Mouse (Mus musculus): ENCODE results near the gene Slc22a30. TPM values are rescaled to one million over a fixed set of nuclear protein-coding genes. Genes with fewer than 3 reads are reported as not detected.
"Not testable (repeated sequence)": the region's sequence is repeated elsewhere in the genome, so short reads cannot be mapped to it uniquely, and the experiment has no call there.

Gene Slc22a30
- not detected in 2 replicates for polyA plus RNA-seq (2016; fragmentation: Nextera tagmentation; extraction: Ambion mirVana)

- H3K27ac ChIP-seq; H3K36me3 ChIP-seq (replicated peaks); DNase-seq (ENCODE audit: extremely low spot score, low spot score); H3K27me3 ChIP-seq (ENCODE audit: poor library complexity, severe bottlenecking); H3K4me1 ChIP-seq; H3K4me3 ChIP-seq: not testable (repeated sequence)
- WGBS: 89% methylated on average over 1 of the region's 2 CpGs
- peaks cover 11% of the 10 kb centered on the region; the same call in 1 of the 2 replicates for H3K9me3 ChIP-seq
These were observed at the start of gene Slc22a30 for GRCm38 (mm10) chr19:8405011-8405410. TSS of gene Slc22a30 (minus strand) at chr19:8405111.

GRCm38 (mm10) chr19:8448321-8448720 is 43.4 kb upstream of the Slc22a30 start:
- H3K27me3 ChIP-seq (ENCODE audit: poor library complexity, severe bottlenecking): no peaks in the 10 kb centered on the region
- H3K27ac ChIP-seq: no peak overlapping the region
- no peak for DNase-seq (ENCODE audit: extremely low spot score, low spot score)
- H3K4me3 ChIP-seq: no peak overlapping the region
- peaks cover 10% of the 10 kb centered on the region for H3K9me3 ChIP-seq
- no peaks in the 10 kb centered on the region for H3K36me3 ChIP-seq (replicated peaks)
- no peaks in the 10 kb centered on the region for H3K4me1 ChIP-seq
- 79% methylated on average over 2 of the region's 2 CpGs for WGBS

- Histone ChIP-seq H3K4me3 (no peak overlapping the region), H3K27me3 (ENCODE audit: poor library complexity, severe bottlenecking) (no peaks in the 10 kb centered on the region), H3K4me1 (no peaks in the 10 kb centered on the region), H3K27ac (no peak overlapping the region), H3K36me3 (replicated peaks) (no peaks in the 10 kb centered on the region), H3K9me3 (peaks cover 17% of the 10 kb centered on the region)
- DNase-seq (ENCODE audit: extremely low spot score, low spot score): no peak
- 88% methylated on average over 1 of the region's 1 CpGs for WGBS
These were observed 42.6 kb upstream of the Slc22a30 start for GRCm38 (mm10) chr19:8447516-8447915.

GRCm38 (mm10) chr19:8431051-8431662 is 26.2 kb upstream of the Slc22a30 start:
- WGBS: 84% methylated on average over 5 of the region's 5 CpGs
- DNase-seq (ENCODE audit: extremely low spot score, low spot score): no peak
- Histone ChIP-seq H3K27me3 (ENCODE audit: poor library complexity, severe bottlenecking) (no peaks in the 10 kb centered on the region), H3K36me3 (replicated peaks) (no peaks in the 10 kb centered on the region), H3K4me1 (no peaks in the 10 kb centered on the region), H3K27ac (no peak overlapping the region), H3K9me3 (peaks cover 24% of the 10 kb centered on the region), H3K4me3 (no peak overlapping the region)

- H3K4me1 ChIP-seq; DNase-seq (ENCODE audit: extremely low spot score, low spot score); H3K27me3 ChIP-seq (ENCODE audit: poor library complexity, severe bottlenecking); H3K27ac ChIP-seq; H3K36me3 ChIP-seq (replicated peaks); H3K4me3 ChIP-seq: not testable (repeated sequence)
- H3K9me3 ChIP-seq: peaks cover 11% of the 10 kb centered on the region; the same call in 1 of the 2 replicates
- WGBS: 53% methylated on average over 14 of the region's 14 CpGs
These were observed 2.5 kb upstream of the Slc22a30 start for GRCm38 (mm10) chr19:8407290-8408021.

Other genes with a start within 250 kb of the Slc22a30 start
- gene Slc22a29, start 186.2 kb downstream of the Slc22a30 start, polyA plus RNA-seq (2016; fragmentation: Nextera tagmentation; extraction: Ambion mirVana): not detected in 2 replicates
- gene Slc22a8, start 186.1 kb upstream of the Slc22a30 start, polyA plus RNA-seq (2016; fragmentation: Nextera tagmentation; extraction: Ambion mirVana): 0.06 TPM in 1 of 2 replicates, not detected in the other
- gene Slc22a6, start 212.9 kb upstream of the Slc22a30 start, polyA plus RNA-seq (2016; fragmentation: Nextera tagmentation; extraction: Ambion mirVana): 0.06 TPM in 1 of 2 replicates, not detected in the other